Mouse (Mus musculus): ENCODE results near the gene Olfr1301. TPM values are rescaled to one million over a fixed set of nuclear protein-coding genes. Genes with fewer than 3 reads are reported as not detected.

Gene Olfr1301
- polyA plus RNA-seq (2015; fragmentation: Nextera tagmentation; extraction: Ambion mirVana) = not detected in 2 replicates

- Histone ChIP-seq H3K9me3 (no peaks in the 10 kb centered on the region), H3K4me2 (no peak within 1 kb of the TSS), H3K36me3 (replicated peaks) (no peaks in the 10 kb centered on the region), H3K4me3 (no peak within 1 kb of the TSS), H3K9ac (no peak within 1 kb of the TSS), H3K27ac (no peak within 1 kb of the TSS), H3K27me3 (replicated peaks) (no peaks in the 10 kb centered on the region), H3K4me1 (no peaks in the 10 kb centered on the region)
- 79% methylated on average over 3 of the region's 3 CpGs for WGBS
- no peak for ATAC-seq (replicated peaks)
Observed at GRCm38 (mm10) chr2:111750706-111751105, at the start of gene Olfr1301. Gene Olfr1301, plus strand, starts transcription at chr2:111751006.

DNA sequence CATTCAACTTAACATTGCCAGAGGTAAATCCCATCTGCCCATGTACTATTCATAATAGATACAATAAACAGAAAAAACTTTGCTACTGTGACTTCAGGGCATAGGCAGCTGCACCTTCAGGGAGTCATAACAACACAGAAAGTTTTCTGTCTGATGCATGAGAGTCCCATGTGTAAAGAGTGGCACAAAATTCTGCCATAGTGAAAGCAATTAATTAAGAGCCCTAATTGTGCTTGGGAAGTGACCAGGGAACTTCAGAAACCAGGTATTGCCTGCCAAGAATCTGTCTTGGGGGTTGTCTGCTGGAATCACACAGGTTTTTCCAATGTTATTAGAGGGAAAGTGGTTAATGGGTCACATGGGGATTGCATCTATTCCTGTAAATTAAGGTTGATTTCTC is 24.1 kb upstream of the Olfr1301 start:
- Histone ChIP-seq H3K4me2 (no peak overlapping the region), H3K36me3 (replicated peaks) (no peaks in the 10 kb centered on the region), H3K9me3 (no peaks in the 10 kb centered on the region), H3K9ac (no peak overlapping the region), H3K27ac (no peak overlapping the region), H3K4me1 (no peaks in the 10 kb centered on the region), H3K4me3 (no peak overlapping the region), H3K27me3 (replicated peaks) (no peaks in the 10 kb centered on the region)
- ATAC-seq (replicated peaks) = no peak

DNA sequence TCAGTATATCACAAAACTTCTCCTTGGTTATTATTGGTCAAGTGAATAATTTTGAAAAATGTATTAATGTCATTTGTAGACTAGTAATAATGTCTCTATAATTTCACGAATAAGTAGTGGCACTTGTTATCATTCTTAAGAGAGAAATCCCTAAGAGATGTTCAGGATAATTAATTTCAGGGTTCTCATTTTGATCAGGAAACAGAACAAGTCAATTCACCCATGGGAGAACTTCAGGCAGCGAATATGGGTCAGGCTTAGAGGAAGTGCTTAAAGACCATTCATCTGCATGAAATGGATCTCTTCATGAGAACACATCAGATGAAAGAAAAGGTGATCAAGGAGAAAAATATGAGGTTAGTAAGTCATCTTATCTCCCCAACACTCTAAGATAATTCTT is 26.3 kb downstream of the Olfr1301 start, which contains the start of gene Olfr1302:
Olfr1302 (plus strand) TSS at position 301 of the 400 bp plus-strand sequence.
- Histone ChIP-seq H3K4me3 (no peak within 1 kb of the TSS), H3K27me3 (replicated peaks) (no peaks in the 10 kb centered on the region), H3K4me2 (no peak within 1 kb of the TSS), H3K9ac (no peak within 1 kb of the TSS), H3K27ac (no peak within 1 kb of the TSS), H3K4me1 (no peaks in the 10 kb centered on the region), H3K36me3 (replicated peaks) (no peaks in the 10 kb centered on the region), H3K9me3 (no peaks in the 10 kb centered on the region; the same call in 1 of the 2 replicates)
- WGBS = 83% methylated on average over 2 of the region's 2 CpGs
- no peak for ATAC-seq (replicated peaks)

Other genes starting within 250 kb of the Olfr1301 start
- not detected in 2 replicates for gene Olfr1293-ps, start 225.8 kb upstream of the Olfr1301 start, polyA plus RNA-seq (2015; fragmentation: Nextera tagmentation; extraction: Ambion mirVana)
- not detected in 2 replicates for gene Olfr1294, start 210.7 kb upstream of the Olfr1301 start, polyA plus RNA-seq (2015; fragmentation: Nextera tagmentation; extraction: Ambion mirVana)
- gene Olfr1295, start 181.3 kb upstream of the Olfr1301 start, polyA plus RNA-seq (2015; fragmentation: Nextera tagmentation; extraction: Ambion mirVana) = not detected in 2 replicates
- not detected in 2 replicates for gene Olfr1297, start 124.5 kb upstream of the Olfr1301 start, polyA plus RNA-seq (2015; fragmentation: Nextera tagmentation; extraction: Ambion mirVana)
- not detected in 2 replicates for gene Olfr1298, start 101.8 kb upstream of the Olfr1301 start, polyA plus RNA-seq (2015; fragmentation: Nextera tagmentation; extraction: Ambion mirVana)
- not detected in 2 replicates for gene Olfr1299, start 89.6 kb upstream of the Olfr1301 start, polyA plus RNA-seq (2015; fragmentation: Nextera tagmentation; extraction: Ambion mirVana)
- not detected in 2 replicates for gene Olfr1302, start 26.4 kb downstream of the Olfr1301 start, polyA plus RNA-seq (2015; fragmentation: Nextera tagmentation; extraction: Ambion mirVana)
- gene Olfr1303, start 69.3 kb downstream of the Olfr1301 start, polyA plus RNA-seq (2015; fragmentation: Nextera tagmentation; extraction: Ambion mirVana) = not detected in 2 replicates
- gene Olfr1305, start 126.1 kb downstream of the Olfr1301 start, polyA plus RNA-seq (2015; fragmentation: Nextera tagmentation; extraction: Ambion mirVana) = not detected in 2 replicates
- gene Olfr1306, start 165.3 kb downstream of the Olfr1301 start, polyA plus RNA-seq (2015; fragmentation: Nextera tagmentation; extraction: Ambion mirVana) = not detected in 2 replicates
- 0.01 TPM in 1 of 2 replicates, not detected in the other for gene Olfr1307, start 198.4 kb downstream of the Olfr1301 start, polyA plus RNA-seq (2015; fragmentation: Nextera tagmentation; extraction: Ambion mirVana)
- gene Olfr1308, start 213.9 kb downstream of the Olfr1301 start, polyA plus RNA-seq (2015; fragmentation: Nextera tagmentation; extraction: Ambion mirVana) = not detected in 2 replicates
- gene Olfr1309, start 239.3 kb downstream of the Olfr1301 start, polyA plus RNA-seq (2015; fragmentation: Nextera tagmentation; extraction: Ambion mirVana) = not detected in 2 replicates